Mouse (Mus musculus): Measurements from ENCODE around the gene Gm364.

Gm364 gene

GRCm38 (mm10) chrX:57408769-57409168, at the start of gene Gm364:
TSS of gene Gm364 (plus strand) at chrX:57409154.
- no peak for DNase-seq

GRCm38 (mm10) chrX:57359316-57359715, 49.6 kb upstream of the Gm364 start:
- no peak for DNase-seq

GRCm38 (mm10) chrX:57364891-57365569, 43.9 kb upstream of the Gm364 start:
- DNase-seq: no peak

GRCm38 (mm10) chrX:57372965-57373364, 36.0 kb upstream of the Gm364 start:
- no peak for DNase-seq

DNA sequence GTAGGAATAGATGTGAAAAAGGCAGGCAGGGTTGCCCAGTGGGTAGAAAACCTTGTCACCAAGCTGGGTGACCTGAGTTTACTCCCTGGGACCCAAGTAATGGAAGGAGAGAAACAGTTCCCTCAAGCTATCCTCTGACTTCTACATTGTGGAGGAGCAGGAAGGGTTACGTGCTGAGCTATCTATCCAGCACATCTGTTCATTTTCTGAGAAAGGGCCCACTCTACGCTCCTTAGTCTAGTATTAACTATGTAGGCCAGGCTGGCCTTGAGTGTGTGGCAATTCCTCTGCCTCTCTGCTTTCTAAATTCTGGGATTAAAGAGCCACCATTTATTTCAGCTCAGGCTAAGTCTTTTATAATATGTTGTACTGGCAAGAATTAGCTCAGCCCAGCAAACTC, 35.4 kb upstream of the Gm364 start:
- no peak for DNase-seq

- no peak for DNase-seq
Measured at GRCm38 (mm10) chrX:57374029-57374428, 34.9 kb upstream of the Gm364 start.

DNA sequence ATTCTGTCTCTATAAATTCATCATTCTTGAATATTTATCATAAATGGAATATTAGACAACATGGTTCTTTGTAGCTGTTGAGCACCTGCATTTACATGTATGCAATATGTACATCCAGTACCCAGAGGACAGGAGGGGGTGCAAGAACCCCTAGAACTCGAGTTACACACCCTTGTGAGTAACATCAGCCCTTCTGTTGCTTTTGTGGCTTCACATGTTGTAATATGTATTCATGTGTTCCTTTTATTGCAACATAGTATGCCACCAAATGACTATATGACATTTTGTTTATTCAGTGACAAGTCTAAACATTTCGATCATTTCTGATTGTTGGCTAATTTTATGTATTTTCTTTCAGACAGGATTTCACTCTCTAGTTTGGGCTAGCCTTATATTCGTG, 31.9 kb upstream of the Gm364 start:
- no peak for DNase-seq

GRCm38 (mm10) chrX:57378579-57378978, 30.4 kb upstream of the Gm364 start:
- DNase-seq: no peak

DNA sequence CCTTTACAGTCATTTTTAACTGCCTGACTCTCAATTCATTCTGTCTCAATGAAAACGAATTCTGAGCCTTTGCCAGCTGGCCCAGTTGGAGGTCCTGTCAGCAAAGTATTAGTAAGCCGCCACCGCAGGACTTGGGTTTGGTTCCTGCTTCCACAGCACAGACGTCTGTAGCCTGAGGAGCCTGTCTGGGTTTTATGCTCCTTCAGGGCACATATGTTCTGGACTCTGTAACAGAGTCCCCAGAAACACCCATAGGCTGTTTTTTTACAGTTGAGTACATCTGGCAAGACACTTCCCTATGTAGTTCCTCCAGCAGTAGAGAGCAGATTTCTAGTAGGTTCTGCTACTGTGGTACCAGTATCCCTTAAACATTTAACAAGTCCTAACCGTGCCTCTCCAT, 28.0 kb upstream of the Gm364 start:
- DNase-seq: no peak

GRCm38 (mm10) chrX:57392367-57393246, 16.3 kb upstream of the Gm364 start, which contains the start of gene Rbmx:
TSS of gene Rbmx (minus strand) at chrX:57393036.
- peak; percentile 89 for DNase-seq

DNA sequence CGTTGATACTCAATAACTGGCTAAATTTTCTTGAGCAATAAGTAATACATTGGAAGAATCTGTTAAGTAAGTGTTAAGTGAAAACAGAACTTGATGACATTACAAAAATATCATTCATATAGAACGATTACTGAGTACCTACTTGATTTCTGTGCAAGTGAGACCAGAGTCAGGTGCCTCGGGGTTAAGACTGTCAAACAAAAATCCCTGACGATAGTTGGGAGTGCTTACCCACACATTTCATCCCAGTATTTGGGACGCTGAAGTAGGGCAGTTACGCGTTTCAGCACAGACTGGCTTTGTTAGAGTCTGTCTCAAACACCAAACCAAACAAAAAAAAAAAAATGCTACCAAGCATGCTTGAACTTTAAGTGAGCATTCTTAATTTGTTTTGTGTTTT, 15.5 kb upstream of the Gm364 start:
- no peak for DNase-seq

GRCm38 (mm10) chrX:57401388-57401787, 7.6 kb upstream of the Gm364 start:
- no peak for DNase-seq

GRCm38 (mm10) chrX:57403651-57404050, 5.3 kb upstream of the Gm364 start:
- no peak for DNase-seq

- no peak for DNase-seq
Measured at GRCm38 (mm10) chrX:57431610-57432009, 22.7 kb downstream of the Gm364 start.

GRCm38 (mm10) chrX:57433897-57434296, 24.9 kb downstream of the Gm364 start:
- no peak for DNase-seq

DNA sequence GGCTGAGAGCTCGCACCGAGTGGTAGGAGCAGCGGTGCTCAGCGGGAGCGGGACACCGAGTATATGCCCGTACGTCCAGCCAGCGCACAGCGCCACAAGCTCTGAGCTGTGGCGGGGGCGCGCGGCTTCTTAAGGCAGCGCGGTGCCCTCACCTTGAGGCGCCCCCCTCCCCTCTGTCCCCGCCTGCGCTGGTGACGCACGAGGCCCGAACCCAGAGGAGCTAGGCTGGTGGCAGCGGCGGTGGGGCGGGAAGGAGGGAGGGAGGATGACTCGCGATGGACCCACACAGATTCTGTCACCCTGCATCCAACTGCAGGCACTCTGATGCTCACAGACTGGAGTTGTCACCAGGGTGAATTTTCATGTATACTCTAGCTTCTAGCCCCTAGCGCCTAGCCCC, 94.7 kb downstream of the Gm364 start, which contains the start of gene Gpr101:
TSS of gene Gpr101 (minus strand) at position 124 of the 400 bp plus-strand sequence.
- DNase-seq: no peak

DNA sequence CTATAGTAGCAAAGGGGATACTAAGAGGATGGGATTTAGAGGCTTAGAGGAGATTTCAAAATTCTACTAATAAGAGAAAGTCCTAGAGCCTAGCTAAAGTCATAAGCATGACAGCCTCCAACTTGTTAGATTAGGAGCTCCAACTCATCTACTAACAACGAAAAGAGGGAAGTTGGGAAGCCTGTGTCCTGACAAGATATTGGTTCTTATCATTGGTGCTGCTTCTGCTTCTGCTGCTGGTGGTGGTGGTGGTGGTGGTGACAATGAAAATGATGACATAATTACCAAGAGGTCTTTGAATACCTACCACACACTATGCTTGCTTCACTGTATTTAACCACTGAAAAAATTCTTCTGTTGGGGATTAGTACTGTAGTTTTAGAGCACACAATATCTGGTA, 97.3 kb downstream of the Gm364 start:
- DNase-seq: no peak

DNA sequence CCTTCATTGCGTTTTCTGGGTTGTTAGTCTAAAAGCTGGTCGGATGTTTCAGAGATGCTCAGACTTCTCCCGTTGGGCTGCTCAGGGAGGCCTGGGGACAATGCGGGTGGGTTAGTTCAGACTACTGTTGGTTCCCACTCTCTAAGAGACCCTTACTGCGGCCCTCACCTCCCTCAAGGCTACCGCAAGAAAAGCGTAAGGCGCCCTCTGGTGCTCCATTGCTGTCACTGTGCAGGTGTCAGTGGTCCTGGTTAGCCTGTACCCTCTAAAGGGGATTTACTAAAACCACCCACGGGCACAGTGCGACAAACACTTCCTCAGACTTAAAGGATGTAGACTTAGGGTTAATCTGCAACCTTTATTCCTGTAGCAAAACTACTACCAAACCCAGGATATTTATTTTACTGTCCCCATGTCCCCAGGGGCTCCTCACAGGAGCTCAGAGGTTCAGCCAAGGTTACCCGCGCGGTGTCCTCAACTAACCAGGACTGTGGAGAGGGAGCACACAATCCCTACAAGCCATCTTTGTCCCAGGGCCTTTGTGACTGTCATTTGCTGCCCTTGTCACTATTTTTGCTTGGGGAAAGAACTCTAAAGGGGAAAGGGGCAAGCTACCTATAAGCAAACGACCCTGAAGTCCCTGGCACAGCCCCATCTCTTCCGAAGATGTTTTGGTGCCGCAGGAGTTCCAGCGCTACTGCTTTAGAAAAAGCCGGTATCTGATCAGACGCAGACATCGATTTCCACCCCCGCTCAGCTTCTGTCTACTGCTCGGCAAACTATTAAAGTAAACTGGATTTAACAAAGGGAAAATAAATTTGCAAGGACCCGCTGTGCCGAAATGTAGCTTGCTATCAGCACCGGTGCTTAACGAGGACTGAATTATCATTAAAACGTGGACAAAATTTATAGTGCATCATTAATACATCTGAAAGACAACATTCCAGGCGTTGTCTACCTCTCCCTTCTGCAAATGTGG, 112.5 kb downstream of the Gm364 start:
- no peak for DNase-seq

Data from cerebellum, adult 9-11 months (tissue).